Mouse (Mus musculus): Measurements from ENCODE around the gene Fam24a. TPM values are rescaled to one million over a fixed set of nuclear protein-coding genes. Genes with fewer than 3 reads are reported as not detected.

Fam24a gene
- polyA plus RNA-seq, 2 experiments from 2014 or later: not detected

Other genes starting within 250 kb of the Fam24a start
- not detected for gene 4933402N03Rik, start 187.6 kb upstream of the Fam24a start, polyA plus RNA-seq (2017; shearing (Covaris generic))
- not detected for gene 5430419D17Rik, start 159.5 kb upstream of the Fam24a start, polyA plus RNA-seq (2017; shearing (Covaris generic))
- gene Cuzd1, start 11.6 kb upstream of the Fam24a start, polyA plus RNA-seq (2017; shearing (Covaris generic)): not detected
- not detected for gene Fam24b, start 4.3 kb upstream of the Fam24a start, polyA plus RNA-seq (2017; shearing (Covaris generic))
- gene 2310057M21Rik, start 28.9 kb downstream of the Fam24a start, polyA plus RNA-seq (2017; shearing (Covaris generic)): 10 to 100 TPM; 16.2 to 19.7 TPM
- 10 to 100 TPM; 35.4 to 39.9 TPM for gene Pstk, start 37.3 kb downstream of the Fam24a start, polyA plus RNA-seq (2017; shearing (Covaris generic))
- gene Ikzf5, start 76.7 kb downstream of the Fam24a start, polyA plus RNA-seq (2017; shearing (Covaris generic)): 10 to 100 TPM; 34.7 to 39.2 TPM
- gene Acadsb, start 76.7 kb downstream of the Fam24a start, polyA plus RNA-seq (2017; shearing (Covaris generic)): 10 to 100 TPM; 55.0 to 62.7 TPM
- not detected for gene Hmx3, start 209.0 kb downstream of the Fam24a start, polyA plus RNA-seq (2017; shearing (Covaris generic))
- gene Hmx2, start 214.9 kb downstream of the Fam24a start, polyA plus RNA-seq (2017; shearing (Covaris generic)): not detected
- gene Bub3, start 226.4 kb downstream of the Fam24a start, polyA plus RNA-seq (2017; shearing (Covaris generic)): 100 to 1,000 TPM; 144 to 175 TPM

Data from CD4-positive, CD25-positive, alpha-beta regulatory T cell, adult 4 months (primary cell).